Mouse (Mus musculus) G1E (cell line): ENCODE data around the gene Zfp72. TPM values are rescaled to one million over a fixed set of nuclear protein-coding genes. Genes with fewer than 3 reads are reported as not detected.

Source experiments
- ATAC-seq: 2 replicates; pipeline ENCODE4 v1.8.0; 2016; ENCODE audit warnings: mild to moderate bottlenecking; ENCODE audit not compliant: insufficient number of reproducible peaks, poor library complexity, low FRiP score, severe bottlenecking; ENCODE audit errors: extremely low read depth
- DNase-seq: peaks from one replicate; pipeline ENCODE4 v3.0.0; 2012; ENCODE audit warnings: low spot score
- H3K27me3 ChIP-seq: 2 replicates; pipeline ENCODE4 v1.6.1; 2012; ENCODE audit warnings: mild to moderate bottlenecking, low read length, inconsistent platforms; ENCODE audit not compliant: insufficient read depth
- H3K36me3 ChIP-seq: replicated peaks from 2 replicates; pipeline ENCODE3; 2012; ENCODE audit warnings: mild to moderate bottlenecking, inconsistent platforms
- H3K4me1 ChIP-seq: 2 replicates; pipeline ENCODE4 v1.6.1; 2012; ENCODE audit warnings: low read depth, low read length, inconsistent platforms, mixed read lengths; ENCODE audit not compliant: insufficient read depth
- H3K4me3 ChIP-seq: 2 replicates; pipeline ENCODE4 v1.5.1; 2012; ENCODE audit warnings: low read depth, mild to moderate bottlenecking, inconsistent platforms, low read length, moderate library complexity, mixed read lengths
- H3K9me3 ChIP-seq: replicated peaks from 2 replicates; pipeline ENCODE4 v1.6.1; 2012; ENCODE audit warnings: inconsistent platforms
- CTCF ChIP-seq: IDR thresholded peaks from 2 replicates; pipeline ENCODE4 v1.5.1; 2012; ENCODE audit warnings: low read depth, low read length, inconsistent platforms, mixed read lengths
- GATA1 ChIP-seq: IDR thresholded peaks from 2 replicates; pipeline ENCODE4 v1.6.1; 2012; ENCODE audit warnings: borderline replicate concordance, low read length, inconsistent platforms, mixed read lengths
- GATA2 ChIP-seq: IDR thresholded peaks from 2 replicates; pipeline ENCODE4 v1.6.1; 2012; ENCODE audit warnings: low read depth, low read length, inconsistent platforms, borderline replicate concordance
- POLR2AphosphoS5 ChIP-seq: IDR thresholded peaks from 2 replicates; pipeline ENCODE4 v1.6.1; 2012; ENCODE audit warnings: low read depth, low read length, inconsistent platforms; ENCODE audit not compliant: insufficient replicate concordance
- TAL1 ChIP-seq: conservative IDR thresholded peaks from 2 replicates; pipeline ENCODE4 v1.6.1; 2012; ENCODE audit warnings: low read depth, low read length, inconsistent platforms, mixed read lengths
- polyA plus RNA-seq: library from polyadenylated mRNA; stranded (reverse); fragments of >175 nt; gene quantifications from 2 replicates; pipeline ENCODE4 v1.2.3, GENCODE M21; 2012
- total RNA-seq, 2 experiments: library from RNA; stranded (forward) in 1 of 2; stranded (reverse) in 1 of 2; fragments of 200-1000 nt in 1 of 2; fragments of >200 nt in 1 of 2; fragmentation: Nextera tagmentation in 1 of 2; gene quantifications; 2 replicates each; pipeline ENCODE4 v1.2.3; 2014 to 2017

Zfp72 gene
- total and polyA plus RNA-seq, 3 experiments, result 0.04 to 1.4 (median 0.53) TPM

DNA sequence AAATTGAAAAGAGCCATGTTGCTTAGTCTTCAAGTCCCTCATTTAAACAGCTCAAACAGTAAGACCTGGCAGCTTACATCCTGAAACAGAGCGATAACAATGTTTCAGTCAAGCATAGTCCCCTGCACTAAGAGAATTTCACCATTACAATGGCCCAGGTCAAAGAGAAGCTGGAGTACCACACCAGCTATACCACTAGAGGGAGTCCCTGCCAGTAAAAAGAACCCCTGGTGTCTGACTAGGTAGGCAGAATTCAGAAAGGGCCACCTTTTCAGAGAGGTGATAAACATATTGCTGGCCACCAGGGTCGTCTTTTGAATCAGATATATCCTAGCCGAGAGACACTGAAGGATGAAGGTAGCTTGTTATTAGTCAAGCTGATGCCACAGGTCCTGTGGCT lies 49.6 kb downstream of the Zfp72 start:
- TF ChIP-seq GATA2, result no peak
- no peak for TF ChIP-seq TAL1
- TF ChIP-seq GATA1, result no peak
- TF ChIP-seq POLR2AphosphoS5, result no peak
- Histone ChIP-seq H3K36me3 (peaks cover 90% of the 10 kb centered on the region), H3K4me3 (no peak overlapping the region), H3K27me3 (no peaks in the 10 kb centered on the region), H3K4me1 (peaks cover 2% of the 10 kb centered on the region; the same call in 1 of the 2 replicates), H3K9me3 (no peaks in the 10 kb centered on the region)
- peak; percentile 68 for ATAC-seq
- peak; percentile 10 for DNase-seq

DNA sequence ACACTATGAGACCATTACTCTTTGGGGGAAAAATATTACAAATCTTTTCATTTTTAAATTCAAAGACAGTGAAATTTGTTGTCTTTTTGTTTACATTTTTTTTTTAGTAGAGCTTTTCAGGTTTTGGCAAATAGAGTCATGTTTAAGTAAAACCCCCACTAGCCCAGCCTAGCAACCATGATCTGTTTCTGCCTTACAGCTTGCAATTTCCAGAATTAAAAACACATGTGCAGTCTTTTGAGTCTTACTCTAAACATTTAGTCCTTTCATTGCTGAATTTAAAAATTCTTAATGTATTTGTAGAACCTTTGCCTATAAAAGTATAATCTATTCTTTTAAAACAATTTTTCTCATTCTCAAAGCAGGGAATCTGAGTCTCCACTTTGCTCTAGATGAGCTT lies 61.3 kb downstream of the Zfp72 start:
- Histone ChIP-seq H3K4me1 (no peaks in the 10 kb centered on the region), H3K36me3 (peaks cover 76% of the 10 kb centered on the region), H3K4me3 (no peak overlapping the region), H3K27me3 (no peaks in the 10 kb centered on the region), H3K9me3 (no peaks in the 10 kb centered on the region)
- ATAC-seq, result no peak
- no peak for DNase-seq
- TF ChIP-seq GATA2, result no peak
- no peak for TF ChIP-seq TAL1
- TF ChIP-seq CTCF, result no peak
- TF ChIP-seq POLR2AphosphoS5, result no peak
- TF ChIP-seq GATA1, result no peak

Other genes starting within 250 kb of the Zfp72 start
- 34.3 and 39.1 TPM in 2 replicates for gene Exoc3, start 182.1 kb downstream of the Zfp72 start, total RNA-seq (2014; fragmentation: Nextera tagmentation)
- gene Exoc3, start 182.1 kb downstream of the Zfp72 start, total RNA-seq (2017), result 43.7 and 46.7 TPM in 2 replicates
- 7.9 and 26.6 TPM in 2 replicates for gene Exoc3, start 182.1 kb downstream of the Zfp72 start, polyA plus RNA-seq
- gene Ahrr, start 98.5 kb downstream of the Zfp72 start, total RNA-seq (2014; fragmentation: Nextera tagmentation), result not detected in 2 replicates
- 0.11 and 0.17 TPM in 2 replicates for gene Ahrr, start 98.5 kb downstream of the Zfp72 start, total RNA-seq (2017)
- gene Ahrr, start 98.5 kb downstream of the Zfp72 start, polyA plus RNA-seq, result not detected in 2 replicates
- gene Pdcd6, start 73.3 kb downstream of the Zfp72 start, total RNA-seq (2014; fragmentation: Nextera tagmentation), result 43.5 and 49.6 TPM in 2 replicates
- gene Pdcd6, start 73.3 kb downstream of the Zfp72 start, total RNA-seq (2017), result 169 and 170 TPM in 2 replicates
- gene Pdcd6, start 73.3 kb downstream of the Zfp72 start, polyA plus RNA-seq, result 40.7 and 46.1 TPM in 2 replicates
- 126 and 132 TPM in 2 replicates for gene Sdha, start 40.6 kb downstream of the Zfp72 start, total RNA-seq (2014; fragmentation: Nextera tagmentation)
- gene Sdha, start 40.6 kb downstream of the Zfp72 start, total RNA-seq (2017), result 219 and 260 TPM in 2 replicates
- gene Sdha, start 40.6 kb downstream of the Zfp72 start, polyA plus RNA-seq, result 45.0 and 58.9 TPM in 2 replicates
- gene Ccdc127, start 40.5 kb downstream of the Zfp72 start, total RNA-seq (2014; fragmentation: Nextera tagmentation), result 81.4 and 83.9 TPM in 2 replicates
- gene Ccdc127, start 40.5 kb downstream of the Zfp72 start, total RNA-seq (2017), result 43.6 and 60.4 TPM in 2 replicates
- gene Ccdc127, start 40.5 kb downstream of the Zfp72 start, polyA plus RNA-seq, result 0.54 and 0.65 TPM in 2 replicates
- not detected in 2 replicates for gene Lrrc14b, start 26.8 kb downstream of the Zfp72 start, total RNA-seq (2014; fragmentation: Nextera tagmentation)
- gene Lrrc14b, start 26.8 kb downstream of the Zfp72 start, total RNA-seq (2017), result 0.17 TPM in 1 of 2 replicates, not detected in the other
- gene Lrrc14b, start 26.8 kb downstream of the Zfp72 start, polyA plus RNA-seq, result not detected in 2 replicates
- gene Ftl1-ps1, start 8.9 kb upstream of the Zfp72 start, total RNA-seq (2014; fragmentation: Nextera tagmentation), result 42.8 and 47.3 TPM in 2 replicates
- gene Ftl1-ps1, start 8.9 kb upstream of the Zfp72 start, total RNA-seq (2017), result 88.3 and 102 TPM in 2 replicates
- 16.0 and 25.7 TPM in 2 replicates for gene Ftl1-ps1, start 8.9 kb upstream of the Zfp72 start, polyA plus RNA-seq
- 16.8 and 22.9 TPM in 2 replicates for gene Zfp825, start 103.2 kb upstream of the Zfp72 start, total RNA-seq (2014; fragmentation: Nextera tagmentation)
- gene Zfp825, start 103.2 kb upstream of the Zfp72 start, total RNA-seq (2017), result 15.2 and 17.4 TPM in 2 replicates
- 0.42 and 0.48 TPM in 2 replicates for gene Zfp825, start 103.2 kb upstream of the Zfp72 start, polyA plus RNA-seq
- gene Erap1, start 248.7 kb upstream of the Zfp72 start, total RNA-seq (2014; fragmentation: Nextera tagmentation), result 22.2 and 37.8 TPM in 2 replicates
- 28.1 and 31.4 TPM in 2 replicates for gene Erap1, start 248.7 kb upstream of the Zfp72 start, total RNA-seq (2017)
- gene Erap1, start 248.7 kb upstream of the Zfp72 start, polyA plus RNA-seq, result 0.55 and 0.78 TPM in 2 replicates